Mouse (Mus musculus) neural tube, embryonic 15.5 days (tissue): ENCODE data around the gene Flt3. TPM values are rescaled to one million over a fixed set of nuclear protein-coding genes. Genes with fewer than 3 reads are reported as not detected.

Experiments
- ATAC-seq: fragments of 200-750 bp; cut with Nextera tagmentation; 2 replicates; pipeline ENCODE4 v1.8.0; 2017; ENCODE audit warnings: mild to moderate bottlenecking, moderate TSS enrichment, moderate library complexity; ENCODE audit not compliant: low FRiP score
- H3K27ac ChIP-seq: fragments of 300-500 bp; sonication (generic); replicated peaks from 2 replicates; pipeline ENCODE4 v1.5.1; 2015; ENCODE audit warnings: mild to moderate bottlenecking, inconsistent platforms
- H3K27me3 ChIP-seq: fragments of 300-500 bp; sonication (generic); replicated peaks from 2 replicates; pipeline ENCODE4 v1.6.1; 2015; ENCODE audit warnings: inconsistent platforms
- H3K36me3 ChIP-seq: fragments of 300-500 bp; sonication (generic); 2 replicates; pipeline ENCODE4 v1.6.1; 2015; ENCODE audit warnings: inconsistent platforms
- H3K4me1 ChIP-seq: fragments of 300-500 bp; sonication (generic); 2 replicates; pipeline ENCODE4 v1.6.1; 2015; ENCODE audit warnings: inconsistent platforms
- H3K4me2 ChIP-seq: fragments of 300-500 bp; sonication (generic); 2 replicates; pipeline ENCODE4 v1.6.1; 2015; ENCODE audit warnings: inconsistent platforms, mild to moderate bottlenecking, moderate library complexity
- H3K4me3 ChIP-seq: fragments of 300-500 bp; sonication (generic); replicated peaks from 2 replicates; pipeline ENCODE4 v1.5.1; 2015; ENCODE audit warnings: mild to moderate bottlenecking, inconsistent platforms
- H3K9ac ChIP-seq: fragments of 300-500 bp; sonication (generic); replicated peaks from 2 replicates; pipeline ENCODE4 v1.6.1; 2015; ENCODE audit warnings: mild to moderate bottlenecking, inconsistent platforms
- H3K9me3 ChIP-seq: fragments of 300-500 bp; sonication (generic); replicated peaks from 2 replicates; pipeline ENCODE4 v1.6.1; 2016; ENCODE audit warnings: inconsistent platforms
- WGBS: fragments of 180-500 bp; shearing (Covaris S2); methylation state at CpG from one replicate; pipeline ENCODE4 v1.1.7; 2015; ENCODE audit warnings: mixed read lengths; 5-methylcytosine and 5-hydroxymethylcytosine counted together
- polyA plus RNA-seq: library from polyadenylated mRNA; unstranded; fragments of >200 nt; fragmentation: Nextera tagmentation; extraction: Ambion mirVana; gene quantifications from 2 replicates; pipeline ENCODE4 v1.2.1, GENCODE M21; 2015

Flt3 gene
- polyA plus RNA-seq, 1 experiment from 2014 or later = 2.6 TPM

DNA sequence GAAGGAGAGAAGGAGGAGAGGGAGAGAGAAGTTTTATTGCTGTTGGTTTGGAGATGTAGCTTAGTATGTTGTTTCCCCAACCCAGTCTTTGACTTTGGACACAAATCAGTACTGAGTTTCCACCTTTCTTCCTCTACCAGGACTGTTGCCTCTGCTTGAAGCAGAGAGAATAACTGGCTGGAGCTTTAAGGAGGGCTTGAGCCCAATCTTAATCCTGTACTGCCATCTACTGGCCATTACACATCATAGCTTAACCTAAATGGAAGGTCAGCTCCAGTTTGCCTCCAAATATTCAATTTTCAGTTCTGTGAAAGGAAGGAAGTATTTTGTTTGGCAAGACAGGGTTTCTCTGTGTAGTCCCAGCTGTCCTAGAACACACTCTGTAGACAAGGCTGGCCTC, 80.6 kb downstream of the Flt3 start:
- Histone ChIP-seq H3K9me3 (no peaks in the 10 kb centered on the region), H3K27ac (no peak overlapping the region), H3K9ac (no peak overlapping the region), H3K4me2 (no peak overlapping the region), H3K4me1 (peaks cover 8% of the 10 kb centered on the region; the same call in 1 of the 2 replicates), H3K36me3 (no peaks in the 10 kb centered on the region), H3K27me3 (peaks cover 77% of the 10 kb centered on the region), H3K4me3 (no peak overlapping the region)
- peak; percentile 49; the same call in 1 of the 2 replicates for ATAC-seq

GRCm38 (mm10) chr5:147317991-147318390, 82.3 kb downstream of the Flt3 start:
- Histone ChIP-seq H3K4me2 (no peak overlapping the region), H3K36me3 (no peaks in the 10 kb centered on the region), H3K27me3 (peaks cover 87% of the 10 kb centered on the region), H3K9ac (no peak overlapping the region), H3K27ac (no peak overlapping the region), H3K4me1 (peaks cover 10% of the 10 kb centered on the region; the same call in 1 of the 2 replicates), H3K9me3 (no peaks in the 10 kb centered on the region), H3K4me3 (no peak overlapping the region)
- WGBS = 26% methylated on average over 7 of the region's 7 CpGs
- no peak for ATAC-seq

GRCm38 (mm10) chr5:147317321-147317720, 83.0 kb downstream of the Flt3 start:
- no peak overlapping the region for H3K4me2 ChIP-seq
- 2% methylated on average over 7 of the region's 7 CpGs for WGBS
- H3K27ac ChIP-seq = no peak overlapping the region
- no peaks in the 10 kb centered on the region for H3K9me3 ChIP-seq
- no peak overlapping the region for H3K9ac ChIP-seq
- peaks cover 87% of the 10 kb centered on the region for H3K27me3 ChIP-seq
- no peak overlapping the region for H3K4me3 ChIP-seq
- H3K36me3 ChIP-seq = no peaks in the 10 kb centered on the region
- no peak for ATAC-seq
- H3K4me1 ChIP-seq = peaks cover 10% of the 10 kb centered on the region; the same call in 1 of the 2 replicates

GRCm38 (mm10) chr5:147315432-147316075, 84.7 kb downstream of the Flt3 start:
- H3K9me3 ChIP-seq = no peaks in the 10 kb centered on the region
- WGBS = under 1% methylated on average over 25 of the region's 25 CpGs
- ATAC-seq = no peak
- no peak overlapping the region for H3K27ac ChIP-seq
- H3K36me3 ChIP-seq = no peaks in the 10 kb centered on the region
- H3K9ac ChIP-seq = no peak overlapping the region
- peaks cover 91% of the 10 kb centered on the region for H3K27me3 ChIP-seq
- H3K4me2 ChIP-seq = no peak overlapping the region
- peak overlapping the region; percentile 5; the same call in 1 of the 2 replicates for H3K4me3 ChIP-seq
- H3K4me1 ChIP-seq = peaks cover 10% of the 10 kb centered on the region; the same call in 1 of the 2 replicates

- ATAC-seq = no peak
- Histone ChIP-seq H3K36me3 (no peaks in the 10 kb centered on the region), H3K4me2 (no peak overlapping the region), H3K4me1 (peaks cover 10% of the 10 kb centered on the region; the same call in 1 of the 2 replicates), H3K27ac (no peak overlapping the region), H3K4me3 (peak overlapping the region; percentile 5; the same call in 1 of the 2 replicates), H3K9me3 (no peaks in the 10 kb centered on the region), H3K27me3 (peaks cover 93% of the 10 kb centered on the region), H3K9ac (no peak overlapping the region)
- 1% methylated on average over 39 of the region's 39 CpGs for WGBS
These were observed 85.5 kb downstream of the Flt3 start for GRCm38 (mm10) chr5:147314646-147315431.

GRCm38 (mm10) chr5:147312830-147313685, 87.2 kb downstream of the Flt3 start:
- no peak overlapping the region for H3K4me3 ChIP-seq
- 1% methylated on average over 27 of the region's 27 CpGs for WGBS
- H3K36me3 ChIP-seq = no peaks in the 10 kb centered on the region
- peaks cover 10% of the 10 kb centered on the region; the same call in 1 of the 2 replicates for H3K4me1 ChIP-seq
- H3K4me2 ChIP-seq = no peak overlapping the region
- no peak overlapping the region for H3K9ac ChIP-seq
- no peaks in the 10 kb centered on the region for H3K9me3 ChIP-seq
- no peak overlapping the region for H3K27ac ChIP-seq
- peaks cover 99% of the 10 kb centered on the region for H3K27me3 ChIP-seq
- ATAC-seq = no peak

DNA sequence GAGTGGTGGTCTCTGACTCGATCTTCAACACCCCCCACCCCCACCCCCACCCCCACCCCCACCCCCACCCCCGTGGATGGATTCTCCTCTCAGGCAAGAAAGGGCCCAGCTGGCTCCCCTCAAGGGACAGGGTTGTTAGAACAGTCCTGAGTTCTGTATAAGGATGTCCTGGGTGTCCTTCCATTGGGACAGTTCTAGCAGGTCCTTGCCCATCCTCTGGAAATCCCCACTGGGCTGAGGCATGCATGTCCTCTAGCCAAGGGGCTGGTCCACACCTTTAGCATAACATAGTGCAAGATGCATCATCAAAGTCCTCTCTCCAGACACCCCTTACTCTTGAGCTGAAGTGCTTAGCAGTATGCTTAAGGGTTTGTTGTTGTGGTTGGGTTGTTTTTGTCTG, 90.5 kb downstream of the Flt3 start:
- ATAC-seq = no peak
- WGBS = 6% methylated on average over 2 of the region's 2 CpGs
- peaks cover 99% of the 10 kb centered on the region for H3K27me3 ChIP-seq
- H3K27ac ChIP-seq = no peak overlapping the region
- no peak overlapping the region for H3K9ac ChIP-seq
- H3K9me3 ChIP-seq = no peaks in the 10 kb centered on the region
- no peaks in the 10 kb centered on the region for H3K36me3 ChIP-seq
- H3K4me3 ChIP-seq = no peak overlapping the region
- peaks cover 20% of the 10 kb centered on the region for H3K4me1 ChIP-seq
- no peak overlapping the region for H3K4me2 ChIP-seq

- WGBS = 10% methylated on average over 9 of the region's 9 CpGs
- Histone ChIP-seq H3K9ac (no peak overlapping the region), H3K36me3 (no peaks in the 10 kb centered on the region), H3K27me3 (peaks cover 98% of the 10 kb centered on the region), H3K4me3 (no peak overlapping the region), H3K4me1 (peaks cover 22% of the 10 kb centered on the region), H3K9me3 (no peaks in the 10 kb centered on the region), H3K4me2 (no peak overlapping the region), H3K27ac (no peak overlapping the region)
- no peak for ATAC-seq
These were observed 91.8 kb downstream of the Flt3 start for GRCm38 (mm10) chr5:147308451-147308850.

DNA sequence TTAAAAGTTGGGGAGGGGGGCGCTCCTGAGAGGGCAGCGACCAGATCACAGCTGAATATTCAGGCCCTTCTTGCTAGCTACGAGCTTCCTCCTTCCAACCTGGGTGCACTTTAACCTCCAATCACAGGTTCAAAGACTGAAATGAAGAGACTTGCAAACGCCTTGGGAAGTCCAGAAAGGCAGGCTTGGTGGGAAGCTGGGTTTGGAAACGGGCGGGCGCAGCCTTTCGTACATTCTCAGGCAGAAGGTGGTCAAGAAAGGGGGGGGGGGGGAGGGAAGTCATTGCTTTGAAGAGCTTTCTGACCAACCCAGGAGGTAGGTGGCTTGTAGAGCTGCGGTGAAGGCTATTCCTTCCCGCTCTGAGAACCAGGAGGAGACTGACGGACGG, 92.9 kb downstream of the Flt3 start:
- Histone ChIP-seq H3K4me3 (no peak overlapping the region), H3K27me3 (peaks cover 99% of the 10 kb centered on the region), H3K4me2 (no peak overlapping the region), H3K9me3 (no peaks in the 10 kb centered on the region), H3K4me1 (peaks cover 22% of the 10 kb centered on the region), H3K27ac (no peak overlapping the region), H3K9ac (no peak overlapping the region), H3K36me3 (no peaks in the 10 kb centered on the region)
- 1% methylated on average over 12 of the region's 12 CpGs for whole genome bisulfite sequencing
- ATAC-seq = no peak

- H3K27ac ChIP-seq = no peak within 1 kb of the TSS
- H3K4me1 ChIP-seq = peaks cover 22% of the 10 kb centered on the region
- H3K9me3 ChIP-seq = no peaks in the 10 kb centered on the region
- WGBS = under 1% methylated on average over 57 of the region's 63 CpGs
- peak within 1 kb of the TSS; percentile 8; the same call in 1 of the 2 replicates for H3K4me3 ChIP-seq
- H3K27me3 ChIP-seq = peaks cover 99% of the 10 kb centered on the region
- H3K9ac ChIP-seq = no peak within 1 kb of the TSS
- H3K36me3 ChIP-seq = no peaks in the 10 kb centered on the region
- ATAC-seq = no peak
- H3K4me2 ChIP-seq = peak within 1 kb of the TSS; percentile 11
These were observed 93.5 kb downstream of the Flt3 start, which contains the start of gene Cdx2 for GRCm38 (mm10) chr5:147306638-147307397. Gene Cdx2, minus strand, starts transcription at chr5:147307270.
